Mouse (Mus musculus) kidney, embryonic 16.5 days (tissue): ENCODE results near the gene Scn1b. TPM values are rescaled to one million over a fixed set of nuclear protein-coding genes. Genes with fewer than 3 reads are reported as not detected.

Source experiments
- ATAC-seq: fragments of 200-750 bp; cut with Nextera tagmentation; 2 replicates; pipeline ENCODE4 v1.8.0; 2017; ENCODE audit warnings: moderate TSS enrichment; ENCODE audit not compliant: low FRiP score, low TSS enrichment
- H3K27ac ChIP-seq: fragments of 300-500 bp; sonication (generic); 2 replicates; pipeline ENCODE4 v1.5.1; 2014; ENCODE audit warnings: low read length
- H3K27me3 ChIP-seq: fragments of 300-500 bp; sonication (generic); 2 replicates; pipeline ENCODE4 v1.6.1; 2014; ENCODE audit warnings: low read length, control low read depth, mixed read lengths; ENCODE audit not compliant: insufficient read depth
- H3K36me3 ChIP-seq: fragments of 300-500 bp; sonication (generic); 2 replicates; pipeline ENCODE4 v1.6.1; 2014; ENCODE audit warnings: low read length, control low read depth, mixed read lengths; ENCODE audit not compliant: insufficient read depth
- H3K4me1 ChIP-seq: fragments of 300-500 bp; sonication (generic); 2 replicates; pipeline ENCODE4 v1.6.1; 2014; ENCODE audit warnings: low read length, control low read depth, mixed read lengths; ENCODE audit not compliant: insufficient read depth
- H3K4me2 ChIP-seq: fragments of 300-500 bp; sonication (generic); replicated peaks from 2 replicates; pipeline ENCODE4 v1.6.1; 2014; ENCODE audit warnings: low read depth, low read length
- H3K4me3 ChIP-seq: fragments of 300-500 bp; sonication (generic); 2 replicates; pipeline ENCODE4 v1.5.1; 2014; ENCODE audit warnings: mild to moderate bottlenecking, low read length
- H3K9ac ChIP-seq: fragments of 300-500 bp; sonication (generic); replicated peaks from 2 replicates; pipeline ENCODE4 v1.6.1; 2014; ENCODE audit warnings: low read length
- H3K9me3 ChIP-seq: fragments of 300-500 bp; sonication (generic); 2 replicates; pipeline ENCODE4 v1.6.1; 2016; ENCODE audit warnings: low read length, control low read depth
- WGBS: fragments of 180-500 bp; shearing (Covaris S2); extraction: QIAGEN DNeasy Blood & Tissue Kit; methylation state at CpG from one replicate; pipeline ENCODE4 v1.1.7; 2014; 5-methylcytosine and 5-hydroxymethylcytosine counted together
- polyA plus RNA-seq: library from polyadenylated mRNA; unstranded; fragments of >200 nt; fragmentation: Nextera tagmentation; extraction: Ambion mirVana; gene quantifications from 2 replicates; pipeline ENCODE4 v1.2.1, GENCODE M21; 2015

Scn1b gene
- polyA plus RNA-seq, 1 experiment from 2014 or later = 1.8 TPM

GRCm38 (mm10) chr7:31109796-31110195 lies 17.0 kb downstream of the Scn1b start:
- Histone ChIP-seq H3K9ac (no peak overlapping the region), H3K9me3 (no peaks in the 10 kb centered on the region), H3K27ac (no peak overlapping the region), H3K36me3 (no peaks in the 10 kb centered on the region), H3K4me1 (peaks cover 15% of the 10 kb centered on the region), H3K27me3 (no peaks in the 10 kb centered on the region), H3K4me3 (no peak overlapping the region), H3K4me2 (no peak overlapping the region)
- no peak for ATAC-seq
- WGBS = 85% methylated on average over 5 of the region's 5 CpGs

- Histone ChIP-seq H3K9me3 (no peaks in the 10 kb centered on the region), H3K36me3 (no peaks in the 10 kb centered on the region), H3K4me3 (no peak overlapping the region), H3K4me2 (no peak overlapping the region), H3K27ac (no peak overlapping the region), H3K4me1 (peaks cover 13% of the 10 kb centered on the region), H3K9ac (no peak overlapping the region), H3K27me3 (peaks cover 2% of the 10 kb centered on the region; the same call in 1 of the 2 replicates)
- WGBS = 47% methylated on average over 6 of the region's 7 CpGs
- ATAC-seq = no peak
Observed at GRCm38 (mm10) chr7:31109091-31109490, 17.7 kb downstream of the Scn1b start.

GRCm38 (mm10) chr7:31107781-31108180 lies 19.0 kb downstream of the Scn1b start:
- ATAC-seq = no peak
- 85% methylated on average over 11 of the region's 11 CpGs for WGBS

GRCm38 (mm10) chr7:31106166-31106565 lies 20.6 kb downstream of the Scn1b start:
- no peak for ATAC-seq
- no peak overlapping the region for H3K4me2 ChIP-seq
- no peak overlapping the region for H3K9ac ChIP-seq
- H3K27ac ChIP-seq = no peak overlapping the region
- 50% methylated on average over 3 of the region's 3 CpGs for WGBS
- H3K36me3 ChIP-seq = no peaks in the 10 kb centered on the region
- H3K4me3 ChIP-seq = no peak overlapping the region
- H3K4me1 ChIP-seq = 0 out of 2 replicates have a peak, but pooled peaks cover 1% of the 10 kb centered on the region
- peaks cover 10% of the 10 kb centered on the region; the same call in 1 of the 2 replicates for H3K27me3 ChIP-seq
- H3K9me3 ChIP-seq = no peaks in the 10 kb centered on the region

More at GRCm38 (mm10) chr7:31107781-31108180, 19.0 kb downstream of the Scn1b start:
- Histone ChIP-seq H3K9ac (no peak overlapping the region), H3K9me3 (no peaks in the 10 kb centered on the region), H3K27ac (no peak overlapping the region), H3K4me3 (no peak overlapping the region), H3K4me2 (no peak overlapping the region), H3K36me3 (no peaks in the 10 kb centered on the region), H3K4me1 (peaks cover 13% of the 10 kb centered on the region), H3K27me3 (peaks cover 7% of the 10 kb centered on the region; the same call in 1 of the 2 replicates)

- Histone ChIP-seq H3K36me3 (no peaks in the 10 kb centered on the region), H3K27me3 (peaks cover 10% of the 10 kb centered on the region; the same call in 1 of the 2 replicates), H3K9ac (no peak overlapping the region), H3K27ac (no peak overlapping the region), H3K4me1 (no peaks in the 10 kb centered on the region), H3K4me3 (no peak overlapping the region), H3K4me2 (no peak overlapping the region), H3K9me3 (no peaks in the 10 kb centered on the region)
- 39% methylated on average over 15 of the region's 15 CpGs for WGBS
- no peak for ATAC-seq
Observed at GRCm38 (mm10) chr7:31105061-31105768, 21.6 kb downstream of the Scn1b start.

GRCm38 (mm10) chr7:31100786-31101185 lies 26.0 kb downstream of the Scn1b start:
- Histone ChIP-seq H3K4me1 (0 out of 2 replicates have a peak, but pooled peaks cover 3% of the 10 kb centered on the region), H3K9ac (no peak overlapping the region), H3K27ac (no peak overlapping the region), H3K36me3 (no peaks in the 10 kb centered on the region), H3K9me3 (no peaks in the 10 kb centered on the region), H3K4me3 (no peak overlapping the region), H3K4me2 (no peak overlapping the region), H3K27me3 (peaks cover 10% of the 10 kb centered on the region; the same call in 1 of the 2 replicates)
- WGBS = 73% methylated on average over 14 of the region's 14 CpGs
- no peak for ATAC-seq

GRCm38 (mm10) chr7:31099612-31099982 lies 27.2 kb downstream of the Scn1b start:
- no peak for ATAC-seq
- no peak overlapping the region for H3K4me2 ChIP-seq
- H3K9me3 ChIP-seq = no peaks in the 10 kb centered on the region
- H3K9ac ChIP-seq = no peak overlapping the region
- H3K27ac ChIP-seq = no peak overlapping the region
- H3K36me3 ChIP-seq = no peaks in the 10 kb centered on the region
- WGBS = 87% methylated on average over 6 of the region's 6 CpGs
- H3K4me1 ChIP-seq = 0 out of 2 replicates have a peak, but pooled peaks cover 3% of the 10 kb centered on the region
- H3K27me3 ChIP-seq = peaks cover 10% of the 10 kb centered on the region; the same call in 1 of the 2 replicates
- no peak overlapping the region for H3K4me3 ChIP-seq

- Histone ChIP-seq H3K9me3 (no peaks in the 10 kb centered on the region), H3K27me3 (peaks cover 6% of the 10 kb centered on the region; the same call in 1 of the 2 replicates), H3K27ac (no peak overlapping the region), H3K4me2 (no peak overlapping the region), H3K36me3 (no peaks in the 10 kb centered on the region), H3K4me3 (no peak overlapping the region), H3K9ac (no peak overlapping the region), H3K4me1 (0 out of 2 replicates have a peak, but pooled peaks cover 3% of the 10 kb centered on the region)
- WGBS = 79% methylated on average over 22 of the region's 22 CpGs
- ATAC-seq = no peak
Observed at GRCm38 (mm10) chr7:31098697-31099611, 27.8 kb downstream of the Scn1b start.

- Histone ChIP-seq H3K27me3 (0 out of 2 replicates have a peak, but pooled peaks cover 3% of the 10 kb centered on the region), H3K4me3 (peak overlapping the region; percentile 24), H3K4me2 (peak overlapping the region; percentile 46), H3K4me1 (0 out of 2 replicates have a peak, but pooled peaks cover 3% of the 10 kb centered on the region), H3K9ac (peak overlapping the region; percentile 35; the same call in 1 of the 2 replicates), H3K9me3 (no peaks in the 10 kb centered on the region), H3K27ac (no peak overlapping the region), H3K36me3 (no peaks in the 10 kb centered on the region)
- ATAC-seq = peak; percentile 95
- WGBS = 32% methylated on average over 19 of the region's 20 CpGs
Observed at GRCm38 (mm10) chr7:31097583-31098248, 29.1 kb downstream of the Scn1b start.
